Mouse (Mus musculus): ENCODE data around the gene Zfp735.

Gene Zfp735

GRCm38 (mm10) chr11:73688478-73688877 lies at the start of gene Zfp735:
Gene Zfp735 (plus strand): TSS chr11:73688778.
- no peak for DNase-seq (ENCODE audit: low read depth, low spot score)

GRCm38 (mm10) chr11:73759115-73759514 lies 70.5 kb downstream of the Zfp735 start:
- no peak for DNase-seq (ENCODE audit: low read depth, low spot score)
